Mouse (Mus musculus): ENCODE results near the gene Bhlhe23.

The Bhlhe23 gene

DNA sequence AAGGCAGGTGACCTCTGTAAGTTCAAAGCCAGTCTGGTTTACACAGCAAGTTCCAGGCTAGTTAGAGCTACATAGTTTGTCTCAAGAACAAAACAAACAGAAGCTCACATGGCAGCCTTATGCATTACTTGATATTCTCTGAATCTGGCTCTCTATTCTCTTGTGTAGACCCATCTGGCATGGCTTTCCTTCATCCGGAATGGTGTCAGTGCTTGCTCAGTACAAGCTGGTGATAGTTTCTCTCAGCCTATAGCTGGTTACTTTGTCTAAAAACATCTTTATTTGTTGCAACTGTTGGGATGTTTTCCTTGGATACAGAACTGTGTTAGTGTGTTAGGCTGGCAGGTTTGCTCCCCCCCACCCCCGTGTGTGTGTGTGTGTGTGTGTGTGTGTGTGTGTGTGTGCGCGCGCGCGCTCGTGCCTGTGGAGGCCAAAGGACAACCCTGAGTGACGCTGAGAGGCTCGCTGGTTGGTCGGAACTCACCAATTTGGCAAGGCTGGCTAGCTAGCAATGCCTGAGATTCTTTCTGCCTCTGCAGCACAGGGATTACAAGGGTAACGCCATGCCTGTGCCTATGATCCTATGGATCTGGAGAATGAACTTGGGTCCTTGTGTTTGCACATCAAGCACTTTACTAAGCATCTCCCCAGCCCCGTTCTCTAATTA is 11.0 kb upstream of the Bhlhe23 start:
- ChIA-PET CTCF (interaction anchor here (0.6 to 2.1 kb wide), 16 partner anchors 9 to 1024 kb away, joined by 3 to 12 read pairs (median 4); no protein-coding TSS in a partner anchor), POLR2A (interaction anchor here in 2 of 4 experiments (0.7 to 1.2 kb wide), 2 partner anchors 31 to 531 kb away, joined by 3 to 5 read pairs; partner anchors contain the start of gene Rps21 (in 1 of the 2))

DNA sequence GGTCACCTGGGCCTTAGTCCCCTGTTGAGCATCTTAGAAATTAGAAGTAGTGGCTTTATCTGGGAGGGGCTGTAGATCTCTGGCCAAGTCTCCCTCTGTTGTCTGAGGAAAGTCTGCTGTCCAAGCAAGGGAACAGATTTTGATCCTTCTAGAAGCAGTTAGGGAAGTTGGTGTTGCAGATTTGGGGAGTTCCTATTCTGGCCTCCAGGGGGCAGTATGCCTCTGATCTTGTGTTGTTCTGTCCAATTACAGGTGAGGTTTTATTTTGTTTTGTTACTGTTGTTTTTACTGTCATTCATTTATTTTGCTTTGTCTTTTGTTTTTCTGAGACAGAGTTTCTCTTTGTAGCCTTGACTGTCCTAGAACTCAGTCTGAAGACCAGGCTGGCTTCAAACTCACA is 10.0 kb upstream of the Bhlhe23 start:
- POLR2A ChIA-PET, result no interaction called here
- CTCF ChIA-PET, result interaction anchor here in 1 of 4 experiments (2.1 kb wide), 1 partner anchor 10 kb away, joined by 8 read pairs; no protein-coding TSS in a partner anchor

DNA sequence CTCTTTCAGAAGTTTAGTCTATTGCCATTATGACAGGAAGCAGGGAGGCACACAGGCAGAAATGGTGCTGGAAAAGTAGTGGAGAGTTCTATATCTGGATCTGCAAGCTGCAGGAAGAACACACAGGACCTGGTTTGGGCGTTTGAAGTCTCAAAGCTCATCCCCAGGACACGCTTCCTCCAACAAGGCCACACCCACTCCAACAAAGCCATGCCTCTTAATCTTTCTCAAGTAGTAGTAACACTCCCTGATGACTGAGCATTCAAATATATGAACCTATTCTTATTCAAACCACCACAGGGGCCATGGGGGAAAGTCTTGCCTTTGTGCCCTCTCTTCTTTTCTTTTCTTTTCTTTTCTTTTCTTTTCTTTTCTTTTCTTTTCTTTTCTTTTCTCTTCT is 3.6 kb upstream of the Bhlhe23 start:
- CTCF ChIA-PET, result interaction anchor here (0.6 to 2.8 kb wide), 21 partner anchors 13 to 314 kb away, joined by 3 to 15 read pairs (median 4); partner anchors contain the start of genes Mrgbp (in 1 of the 4) and Ntsr1 (in 1 of the 4)
- POLR2A ChIA-PET, result interaction anchor here in 2 of 4 experiments (0.7 to 1.8 kb wide), 5 partner anchors 40 to 143 kb away, joined by 3 to 5 read pairs (median 3); partner anchors contain the start of gene Tcfl5 (in 1 of the 2)

DNA sequence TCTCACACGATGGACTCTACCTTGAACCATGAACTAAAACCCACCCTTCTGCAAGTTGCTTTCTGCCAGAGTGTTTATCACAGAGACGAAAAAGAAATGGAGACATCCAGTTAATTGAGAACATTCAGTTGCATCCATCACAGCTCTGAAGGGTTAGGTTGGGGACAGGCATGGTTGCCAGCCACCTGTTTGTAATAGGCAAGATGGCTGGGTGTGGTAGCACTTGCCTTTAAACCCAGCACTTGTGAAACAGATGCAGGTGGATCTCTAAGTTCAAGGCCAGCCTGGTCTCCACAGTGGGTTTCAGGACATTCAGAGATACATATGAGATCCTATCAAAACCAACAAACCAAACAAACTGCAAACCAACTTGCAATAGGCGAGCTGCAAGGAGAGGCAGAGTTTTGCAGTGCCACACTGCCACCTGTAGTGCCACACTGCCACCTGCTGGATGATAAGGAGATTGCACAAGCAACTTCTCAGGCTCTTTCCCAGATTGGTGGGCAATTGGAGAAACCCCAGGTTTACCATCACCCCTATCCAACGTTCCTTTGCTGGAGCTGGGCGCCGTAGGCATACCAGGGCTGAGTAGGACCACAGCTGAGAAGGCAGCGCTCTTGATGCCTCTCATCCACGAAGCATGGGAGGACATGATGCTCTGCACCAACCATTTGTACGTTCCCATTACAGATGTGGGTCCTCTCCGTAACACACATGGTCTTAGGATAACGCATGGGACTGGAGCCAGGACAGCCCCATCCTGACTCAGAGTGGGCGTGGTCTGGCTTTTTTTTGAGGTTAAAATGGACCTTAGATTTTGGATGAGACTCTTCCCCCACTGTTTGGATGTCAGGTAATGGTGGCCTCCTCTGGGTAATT is 2.8 kb upstream of the Bhlhe23 start:
- ChIA-PET CTCF (interaction anchor here (0.6 to 2.8 kb wide), 49 partner anchors 10 to 503 kb away, joined by 3 to 17 read pairs (median 5); partner anchors contain the start of genes Mrgbp (in 1 of the 4) and Ntsr1 (in 1 of the 4)), POLR2A (interaction anchor here (0.5 to 1.8 kb wide), 13 partner anchors 11 to 198 kb away, joined by 3 to 5 read pairs (median 3); partner anchors contain the start of gene Tcfl5 (in 1 of the 4))

DNA sequence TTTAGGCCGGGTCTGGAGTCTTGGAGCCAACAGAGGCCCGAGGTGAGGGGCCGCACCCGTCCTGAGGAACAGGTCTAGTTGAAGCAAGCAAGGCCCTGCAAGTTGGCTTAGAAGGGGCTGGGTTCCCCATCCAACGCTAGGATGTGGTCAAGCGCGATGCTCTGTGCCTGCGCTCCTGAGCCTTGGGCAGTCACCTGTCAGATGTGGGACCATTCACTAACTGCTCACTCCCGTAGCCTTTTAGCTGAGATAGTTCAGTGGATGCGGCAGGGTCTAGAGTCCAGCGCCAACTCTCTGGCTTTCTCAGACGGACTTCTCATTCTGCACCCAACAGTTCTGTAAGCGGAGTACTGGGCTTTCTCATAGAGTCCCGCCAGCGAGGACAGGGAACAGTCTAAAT is 1.1 kb downstream of the Bhlhe23 start:
- ChIA-PET POLR2A (interaction anchor here in 1 of 4 experiments (1.0 kb wide), 1 partner anchor 31 kb away, joined by 4 read pairs; no protein-coding TSS in a partner anchor), CTCF (interaction anchor here in 1 of 4 experiments (0.6 to 1.5 kb wide), 2 partner anchors 12 to 216 kb away, joined by 3 to 4 read pairs; no protein-coding TSS in a partner anchor)

DNA sequence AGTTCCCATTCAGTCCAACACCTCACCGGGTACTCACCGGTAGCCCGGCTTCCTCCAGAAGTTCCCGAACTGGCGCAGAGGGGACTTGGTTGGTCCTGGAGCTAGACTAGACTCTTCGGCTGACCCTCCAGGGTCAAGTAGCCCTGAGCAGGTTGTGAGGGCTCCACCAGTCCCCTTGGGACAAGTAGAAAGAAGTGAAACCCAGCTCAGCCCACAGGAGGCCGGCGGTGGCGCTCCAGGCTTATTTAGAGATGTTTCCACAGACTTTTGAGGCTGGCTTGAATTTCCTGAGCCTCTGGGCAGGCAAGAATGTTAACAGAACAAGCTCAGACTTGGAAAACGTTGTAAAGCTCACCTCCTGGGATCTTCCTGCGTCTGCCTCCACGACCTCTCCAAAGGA is 1.5 kb downstream of the Bhlhe23 start:
- CTCF ChIA-PET, result no interaction called here
- POLR2A ChIA-PET, result interaction anchor here in 1 of 4 experiments (1.0 kb wide), 1 partner anchor 31 kb away, joined by 4 read pairs; no protein-coding TSS in a partner anchor

DNA sequence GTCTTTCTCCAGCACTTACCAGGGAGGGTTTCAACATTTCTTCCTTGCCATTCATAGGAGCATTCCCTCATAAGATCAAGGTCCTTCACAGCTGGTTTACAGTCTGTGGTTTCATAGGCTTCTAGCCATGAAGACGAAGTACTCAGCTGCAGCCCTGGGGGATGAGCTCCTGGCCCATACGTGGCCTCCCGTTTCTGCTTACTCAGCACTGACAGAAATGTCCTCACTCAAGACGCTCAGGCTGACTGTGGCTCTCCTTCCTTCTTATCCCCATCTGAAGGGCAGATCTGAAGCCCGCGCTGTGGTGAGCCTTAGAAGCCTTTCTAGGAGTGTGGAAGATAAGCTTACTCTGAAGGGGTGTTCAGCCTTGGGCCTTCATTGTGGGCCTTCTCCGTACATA is 11.0 kb downstream of the Bhlhe23 start:
- POLR2A ChIA-PET, result interaction anchor here in 2 of 4 experiments (0.6 to 1.5 kb wide), 2 partner anchors 10 to 818 kb away, joined by 3 to 5 read pairs; no protein-coding TSS in a partner anchor
- CTCF ChIA-PET, result interaction anchor here in 2 of 4 experiments (0.5 to 0.8 kb wide), 3 partner anchors 12 to 87 kb away, joined by 3 to 6 read pairs (median 3); no protein-coding TSS in a partner anchor

DNA sequence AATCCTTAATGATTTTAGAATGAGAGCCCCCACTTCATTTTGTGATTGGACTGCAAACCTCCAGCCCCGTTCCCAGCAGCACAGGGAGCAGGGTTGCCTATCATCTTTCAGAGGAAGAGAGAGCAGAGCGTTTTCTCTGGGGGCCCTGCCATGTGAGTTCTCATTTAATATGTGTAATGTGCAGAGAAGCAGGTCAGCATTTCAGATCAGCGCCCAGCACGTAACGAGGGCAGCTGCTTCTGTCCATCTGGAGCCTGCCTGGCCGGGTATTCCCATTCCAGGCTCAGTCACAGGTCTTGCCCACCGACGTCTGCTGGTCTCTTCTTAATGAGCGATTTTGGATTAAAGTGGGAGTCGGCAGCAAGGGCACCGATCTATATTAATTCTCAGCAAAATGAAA is 11.7 kb downstream of the Bhlhe23 start:
- CTCF ChIA-PET, result interaction anchor here in 1 of 4 experiments (0.8 kb wide), 1 partner anchor 86 kb away, joined by 3 read pairs; no protein-coding TSS in a partner anchor
- POLR2A ChIA-PET, result interaction anchor here in 2 of 4 experiments (0.6 kb wide), 2 partner anchors 520 to 818 kb away, joined by 5 read pairs; no protein-coding TSS in a partner anchor

DNA sequence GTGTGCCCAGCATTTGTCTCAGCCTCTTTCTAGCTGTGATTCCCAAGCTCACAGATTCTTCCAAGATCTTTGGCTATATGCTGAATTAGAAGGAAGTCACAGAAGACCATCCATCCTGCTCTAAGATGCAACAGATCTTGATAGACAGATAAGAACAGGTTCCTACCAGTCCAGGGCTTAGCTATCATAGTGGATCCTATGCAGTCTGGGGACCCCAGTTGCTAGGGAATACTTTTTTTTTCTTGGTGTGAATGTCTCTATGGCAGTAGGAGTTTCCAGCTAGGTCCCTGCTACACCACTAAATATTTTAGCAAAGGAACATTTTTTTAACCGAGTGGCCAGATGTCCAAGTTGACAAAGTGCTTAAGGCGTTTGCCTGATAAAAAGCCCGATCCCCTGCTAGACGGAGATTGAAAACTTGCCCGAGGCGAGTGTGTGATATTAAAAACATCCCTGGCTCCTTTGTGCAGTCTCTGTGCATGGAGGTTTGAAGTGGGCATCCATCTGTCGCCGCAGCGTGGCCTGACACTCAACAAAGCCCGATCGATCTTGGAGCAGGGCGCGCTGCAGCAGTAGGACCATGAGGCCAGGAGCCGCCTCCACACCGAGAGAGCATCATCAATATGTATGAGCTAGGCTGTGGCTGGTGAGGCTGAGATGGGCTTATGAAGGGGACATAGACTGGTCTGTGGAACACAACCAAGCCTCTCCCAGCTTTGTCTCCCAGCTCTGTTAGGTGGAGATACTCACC is 18.0 kb downstream of the Bhlhe23 start:
- POLR2A ChIA-PET, result interaction anchor here in 1 of 4 experiments (0.7 kb wide), 1 partner anchor 57 kb away, joined by 3 read pairs; no protein-coding TSS in a partner anchor
- CTCF ChIA-PET, result interaction anchor here in 2 of 4 experiments (1.2 to 1.4 kb wide), 2 partner anchors 14 to 20 kb away, joined by 3 to 4 read pairs; no protein-coding TSS in a partner anchor

DNA sequence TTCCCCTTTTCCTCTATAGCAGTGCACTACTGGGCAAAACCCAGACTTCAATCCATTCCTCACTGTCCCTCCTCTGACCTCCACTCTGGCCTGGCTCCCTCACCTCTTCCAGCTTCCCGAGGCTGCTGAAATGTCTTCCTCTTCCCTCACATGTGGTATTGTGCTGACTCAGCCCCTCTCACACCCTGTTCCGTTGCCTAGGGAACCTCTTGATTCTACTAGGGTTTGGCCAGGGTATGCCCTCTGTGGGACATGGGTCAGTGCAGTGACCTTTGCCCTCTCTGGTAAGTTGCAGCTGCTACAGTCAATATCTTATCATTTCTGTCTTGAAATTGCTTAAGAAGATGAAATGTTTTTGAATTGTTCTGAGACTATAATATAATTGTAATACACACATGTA is 19.9 kb downstream of the Bhlhe23 start:
- CTCF ChIA-PET, result interaction anchor here in 3 of 4 experiments (1.0 to 2.1 kb wide), 7 partner anchors 12 to 345 kb away, joined by 3 to 9 read pairs (median 8); no protein-coding TSS in a partner anchor
- POLR2A ChIA-PET, result interaction anchor here in 3 of 4 experiments (1.2 to 1.8 kb wide), 5 partner anchors 12 to 78 kb away, joined by 3 to 10 read pairs (median 4); partner anchors contain the start of gene Bhlhe23 (in 1 of the 3)

DNA sequence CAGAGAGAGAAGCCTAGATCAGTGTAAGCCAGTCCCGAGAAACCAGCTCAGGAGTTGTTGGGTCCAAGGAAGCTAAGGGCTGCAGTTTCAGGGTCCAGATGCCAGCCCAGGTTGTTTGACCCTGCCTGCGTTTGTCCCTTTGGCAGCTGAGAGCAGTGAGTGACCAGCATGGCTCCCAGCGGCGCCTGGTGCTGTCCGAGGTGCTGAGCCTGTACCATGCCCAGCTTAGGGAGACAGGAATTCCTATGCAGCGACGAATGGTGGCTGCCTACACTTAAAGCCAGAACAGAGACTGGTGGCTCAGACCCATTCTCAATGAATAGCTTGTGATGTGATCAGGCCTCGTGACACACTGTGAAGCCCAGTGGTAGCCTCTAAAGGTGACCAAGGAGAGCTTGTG is 20.8 kb downstream of the Bhlhe23 start:
- CTCF ChIA-PET, result interaction anchor here (0.5 to 2.1 kb wide), 18 partner anchors 9 to 421 kb away, joined by 3 to 9 read pairs (median 4); partner anchors contain the start of gene Gata5 (in 1 of the 4)
- POLR2A ChIA-PET, result interaction anchor here (0.5 to 1.8 kb wide), 18 partner anchors 10 to 479 kb away, joined by 3 to 10 read pairs (median 3); partner anchors contain the start of gene Bhlhe23 (in 1 of the 4)

DNA sequence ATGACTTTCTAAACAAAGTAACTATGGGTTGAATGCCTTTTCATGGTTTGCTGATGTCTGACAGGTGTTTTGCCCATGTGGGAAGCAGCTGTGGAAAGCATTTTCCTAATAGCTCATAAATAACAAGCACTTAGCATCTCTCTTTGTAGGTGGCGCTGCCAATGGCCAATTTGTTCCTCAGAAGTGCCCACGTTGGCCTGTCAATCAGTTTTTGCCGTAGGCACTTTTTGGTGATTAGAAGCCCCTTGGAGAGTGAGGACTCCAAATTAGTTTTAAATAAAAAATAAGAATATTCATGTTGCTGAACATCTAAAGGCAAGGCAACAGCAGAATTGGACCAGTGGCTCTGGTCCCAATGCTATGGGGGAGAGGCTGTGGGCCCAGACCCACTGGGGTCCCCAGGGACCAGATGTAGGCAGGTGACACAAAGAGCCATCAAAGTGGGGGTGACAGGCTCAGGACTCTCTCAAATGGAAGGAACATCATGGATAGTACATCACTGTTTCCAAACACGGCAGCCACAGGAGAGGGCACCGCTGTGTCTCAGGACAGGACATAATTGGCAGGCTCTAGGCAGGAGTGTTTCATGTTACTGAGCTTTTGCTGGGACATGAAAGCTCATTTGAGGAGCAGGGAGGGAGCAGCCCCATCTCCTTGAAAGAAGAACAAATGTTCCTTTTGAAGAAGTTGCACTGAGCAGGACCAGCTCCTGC is 21.6 kb downstream of the Bhlhe23 start:
- CTCF ChIA-PET, result interaction anchor here in 3 of 4 experiments (0.6 to 2.1 kb wide), 16 partner anchors 8 to 421 kb away, joined by 3 to 9 read pairs (median 5); partner anchors contain the start of gene Gata5 (in 1 of the 3)

DNA sequence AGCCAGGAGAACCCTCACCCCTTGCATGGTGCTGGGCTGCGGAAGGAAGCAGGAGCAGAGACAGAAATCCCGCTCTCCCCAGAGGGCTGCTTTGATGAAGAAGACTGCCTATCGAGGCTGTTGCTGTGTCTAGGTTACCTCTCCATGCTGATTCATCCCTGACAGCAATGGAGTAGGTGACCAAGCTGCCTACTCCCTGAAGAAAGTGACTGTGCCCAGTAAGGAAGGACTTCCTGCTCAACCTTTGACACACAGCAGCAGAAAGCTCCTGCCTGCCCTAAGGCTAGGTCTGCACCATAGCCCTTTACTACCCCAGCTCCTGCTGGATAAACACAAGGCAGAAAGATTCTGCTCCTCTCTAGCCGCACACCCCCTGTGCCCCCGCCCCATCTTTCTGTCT is 27.8 kb downstream of the Bhlhe23 start:
- CTCF ChIA-PET, result interaction anchor here (0.6 to 1.6 kb wide), 8 partner anchors 32 to 478 kb away, joined by 3 to 6 read pairs (median 3); partner anchors contain the start of gene Mrgbp (in 1 of the 4)
- POLR2A ChIA-PET, result interaction anchor here in 1 of 4 experiments (0.5 to 1.4 kb wide), 4 partner anchors 39 to 1015 kb away, joined by 3 to 5 read pairs (median 3); partner anchors contain the start of genes Dido1 and Gid8

More for the DNA sequence above, 21.6 kb downstream of the Bhlhe23 start:
- POLR2A ChIA-PET, result interaction anchor here in 3 of 4 experiments (0.7 to 2.1 kb wide), 14 partner anchors 10 to 480 kb away, joined by 3 to 10 read pairs (median 3); no protein-coding TSS in a partner anchor

DNA sequence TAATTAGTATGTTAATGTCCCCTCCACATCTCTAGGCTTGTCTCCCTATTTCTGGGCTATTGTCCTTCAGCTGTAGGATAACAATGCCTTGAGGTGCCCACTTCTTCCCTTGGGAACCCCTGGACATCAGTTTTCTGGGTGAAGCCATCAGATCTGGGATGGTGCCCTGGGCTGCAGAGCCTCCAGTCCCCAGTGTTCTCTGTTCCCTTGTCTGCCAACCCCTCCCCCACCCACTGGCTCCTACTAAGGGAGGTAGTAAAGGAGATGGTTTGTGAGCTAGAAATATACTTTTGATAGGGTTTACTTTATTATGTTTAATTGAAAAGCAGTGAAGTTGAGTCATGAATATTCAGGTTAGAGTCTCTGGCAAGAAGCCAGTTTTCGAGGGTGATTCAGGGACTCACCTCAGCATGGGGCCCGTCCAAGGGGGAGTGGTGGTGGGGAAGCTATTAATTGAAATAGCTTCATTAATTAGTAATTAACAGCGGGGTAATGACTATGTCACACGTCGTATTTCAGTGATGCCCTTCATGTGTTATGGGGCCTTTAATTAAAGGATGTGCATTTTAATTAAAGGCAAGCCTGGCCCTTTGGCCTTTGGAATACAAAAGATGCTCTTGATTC is 30.0 kb downstream of the Bhlhe23 start:
- ChIA-PET POLR2A (interaction anchor here in 2 of 4 experiments (0.6 to 1.5 kb wide), 11 partner anchors 10 to 262 kb away, joined by 3 to 6 read pairs (median 4); no protein-coding TSS in a partner anchor), CTCF (interaction anchor here (0.6 to 1.5 kb wide), 11 partner anchors 9 to 925 kb away, joined by 3 to 13 read pairs (median 3); no protein-coding TSS in a partner anchor)

DNA sequence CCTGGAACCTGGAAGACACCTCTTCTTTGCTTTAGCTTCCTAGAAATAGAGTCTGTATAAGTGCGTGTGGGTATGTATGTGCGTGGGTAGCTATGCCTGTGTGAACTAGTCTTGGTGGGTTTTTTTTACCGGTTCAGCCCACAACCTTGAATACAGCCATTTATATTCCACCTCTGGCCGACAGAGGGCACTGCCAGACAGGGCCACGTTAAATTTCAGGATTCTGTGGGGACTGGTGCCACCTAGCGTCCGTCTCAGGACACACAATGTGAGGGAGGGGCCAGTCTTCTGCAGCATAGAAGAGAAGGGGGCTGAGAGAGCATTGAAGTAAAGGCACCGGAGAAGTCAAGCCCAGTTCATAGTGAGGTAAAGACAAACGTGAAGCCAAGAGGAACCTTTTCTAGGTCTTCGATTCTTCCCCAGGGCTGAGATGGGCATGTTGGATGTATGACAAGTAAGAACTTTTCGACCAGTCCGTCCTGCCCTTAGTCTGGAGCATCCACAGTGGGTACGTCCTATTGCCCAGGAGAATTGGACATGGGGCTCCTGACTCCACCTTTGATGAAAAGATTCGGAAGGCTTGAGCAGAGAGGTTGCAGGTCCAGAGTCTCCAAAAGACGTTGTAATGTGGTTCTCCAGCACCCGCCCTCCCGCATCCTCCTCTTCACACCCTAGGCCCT is 31.3 kb downstream of the Bhlhe23 start:
- ChIA-PET CTCF (interaction anchor here (0.6 to 2.7 kb wide), 56 partner anchors 9 to 768 kb away, joined by 3 to 17 read pairs (median 4); partner anchors contain the start of genes Dido1 (in 2 of the 4), Gid8 (in 2 of the 4) and Mrgbp (in 2 of the 4)), POLR2A (interaction anchor here in 3 of 4 experiments (0.6 to 3.0 kb wide), 25 partner anchors 9 to 163 kb away, joined by 3 to 59 read pairs (median 7); partner anchors contain the start of genes Dido1 (in 1 of the 3), Gid8 (in 1 of the 3) and Ogfr (in 1 of the 3))
